Mouse (Mus musculus) embryonic facial prominence, embryonic 15.5 days (tissue): ENCODE measurements at regions not wholly inside any gene's neighbourhood (a gene's known extent, or its start where the extent isn't known, plus 50 kb on each side); places are given as distances from the start of the nearest gene placed in this dataset.
"Not testable (repeated sequence)": the region's sequence is repeated elsewhere in the genome, so short reads cannot be mapped to it uniquely, and the experiment has no call there.

Experiments
- ATAC-seq: fragments of 200-750 bp; cut with Nextera tagmentation; 2 replicates; pipeline ENCODE4 v1.8.0; 2017; ENCODE audit warnings: low read depth, moderate TSS enrichment; ENCODE audit not compliant: insufficient number of reproducible peaks, low FRiP score, low TSS enrichment
- H3K27ac ChIP-seq: fragments of 300-500 bp; sonication (generic); replicated peaks from 2 replicates; pipeline ENCODE4 v1.5.1; 2015; ENCODE audit warnings: mild to moderate bottlenecking, inconsistent platforms
- H3K27me3 ChIP-seq: fragments of 300-500 bp; sonication (generic); 2 replicates; pipeline ENCODE4 v1.6.1; 2015; ENCODE audit warnings: inconsistent platforms
- H3K36me3 ChIP-seq: fragments of 300-500 bp; sonication (generic); 2 replicates; pipeline ENCODE4 v1.6.1; 2015; ENCODE audit warnings: mild to moderate bottlenecking, inconsistent platforms
- H3K4me1 ChIP-seq: fragments of 300-500 bp; sonication (generic); 2 replicates; pipeline ENCODE4 v1.6.1; 2015; ENCODE audit warnings: inconsistent platforms
- H3K4me2 ChIP-seq: fragments of 300-500 bp; sonication (generic); replicated peaks from 2 replicates; pipeline ENCODE4 v1.6.1; 2015; ENCODE audit warnings: mild to moderate bottlenecking, inconsistent platforms
- H3K4me3 ChIP-seq: fragments of 300-500 bp; sonication (generic); replicated peaks from 2 replicates; pipeline ENCODE4 v1.5.1; 2015; ENCODE audit warnings: mild to moderate bottlenecking, inconsistent platforms
- H3K9ac ChIP-seq: fragments of 300-500 bp; sonication (generic); 2 replicates; pipeline ENCODE4 v1.6.1; 2015; ENCODE audit warnings: inconsistent platforms
- H3K9me3 ChIP-seq: fragments of 300-500 bp; sonication (generic); replicated peaks from 2 replicates; pipeline ENCODE4 v1.6.1; 2016; ENCODE audit warnings: inconsistent platforms
- WGBS: fragments of 180-500 bp; shearing (Covaris S2); methylation state at CpG from one replicate; pipeline ENCODE4 v1.1.7; 2015; 5-methylcytosine and 5-hydroxymethylcytosine counted together

DNA sequence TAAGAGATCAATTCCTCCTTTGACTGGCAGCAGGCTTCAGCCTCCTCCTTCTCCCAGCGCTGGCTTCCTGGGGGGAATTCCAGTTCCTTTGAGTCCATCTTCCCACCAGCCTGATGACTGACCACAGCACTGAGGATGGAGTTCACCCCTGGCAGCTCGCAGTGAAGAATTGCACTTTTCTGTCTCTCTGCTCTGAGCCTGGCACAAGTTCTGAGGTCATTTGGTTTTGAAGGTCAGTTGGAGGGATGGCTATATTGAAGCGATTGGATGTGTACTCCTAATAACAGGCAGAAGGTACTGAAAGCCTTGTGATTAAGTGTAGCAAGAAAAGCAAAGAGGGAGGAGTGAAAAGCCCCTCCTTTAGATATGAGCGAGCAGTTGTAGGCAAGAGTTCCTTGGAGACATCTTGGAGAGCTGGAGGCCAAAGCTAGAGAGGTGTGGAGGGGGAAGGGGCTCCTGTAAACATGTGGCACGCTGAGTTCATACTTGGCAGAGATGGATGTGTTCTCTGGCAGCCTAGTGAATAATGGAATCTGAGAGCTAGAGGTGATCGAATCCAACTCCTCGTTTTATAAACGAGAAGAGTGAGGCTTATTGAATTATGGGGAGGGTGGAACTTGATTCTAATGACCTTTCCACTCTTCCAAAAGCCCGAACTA is 77.1 kb upstream of the Dyrk2 start:
- no peak overlapping the region for H3K9ac ChIP-seq
- 59% methylated on average over 9 of the region's 9 CpGs for WGBS
- no peaks in the 10 kb centered on the region for H3K27me3 ChIP-seq
- ATAC-seq, result 0 out of 2 replicates have a peak, but pooled peaks have one; percentile 39
- no peaks in the 10 kb centered on the region for H3K36me3 ChIP-seq
- H3K4me3 ChIP-seq, result no peak overlapping the region
- H3K4me1 ChIP-seq, result no peaks in the 10 kb centered on the region
- H3K4me2 ChIP-seq, result no peak overlapping the region
- no peak overlapping the region for H3K27ac ChIP-seq
- H3K9me3 ChIP-seq, result no peaks in the 10 kb centered on the region

DNA sequence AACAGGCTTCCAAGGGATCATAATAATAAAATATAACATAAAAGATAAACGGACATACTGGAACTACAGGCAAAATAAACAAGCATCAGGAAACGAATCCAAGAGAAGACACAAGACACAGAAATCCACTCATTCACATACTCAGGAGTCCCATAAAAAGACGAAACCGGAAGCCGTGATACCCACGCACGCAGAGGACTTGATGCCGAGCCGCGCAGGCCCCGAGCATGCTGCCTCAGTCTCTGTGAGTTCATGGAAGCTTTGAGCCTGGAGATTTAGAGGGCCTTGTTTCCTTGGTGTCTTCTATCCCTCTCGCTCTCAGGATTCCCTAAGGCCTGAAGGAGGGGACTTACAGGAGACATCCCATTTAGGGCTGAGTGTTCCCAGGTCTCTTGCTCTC is 57.3 kb upstream of the Dyrk2 start:
- 89% methylated on average over 12 of the region's 12 CpGs for WGBS
- no peak overlapping the region; the same call in 1 of the 2 replicates for H3K27ac ChIP-seq

DNA sequence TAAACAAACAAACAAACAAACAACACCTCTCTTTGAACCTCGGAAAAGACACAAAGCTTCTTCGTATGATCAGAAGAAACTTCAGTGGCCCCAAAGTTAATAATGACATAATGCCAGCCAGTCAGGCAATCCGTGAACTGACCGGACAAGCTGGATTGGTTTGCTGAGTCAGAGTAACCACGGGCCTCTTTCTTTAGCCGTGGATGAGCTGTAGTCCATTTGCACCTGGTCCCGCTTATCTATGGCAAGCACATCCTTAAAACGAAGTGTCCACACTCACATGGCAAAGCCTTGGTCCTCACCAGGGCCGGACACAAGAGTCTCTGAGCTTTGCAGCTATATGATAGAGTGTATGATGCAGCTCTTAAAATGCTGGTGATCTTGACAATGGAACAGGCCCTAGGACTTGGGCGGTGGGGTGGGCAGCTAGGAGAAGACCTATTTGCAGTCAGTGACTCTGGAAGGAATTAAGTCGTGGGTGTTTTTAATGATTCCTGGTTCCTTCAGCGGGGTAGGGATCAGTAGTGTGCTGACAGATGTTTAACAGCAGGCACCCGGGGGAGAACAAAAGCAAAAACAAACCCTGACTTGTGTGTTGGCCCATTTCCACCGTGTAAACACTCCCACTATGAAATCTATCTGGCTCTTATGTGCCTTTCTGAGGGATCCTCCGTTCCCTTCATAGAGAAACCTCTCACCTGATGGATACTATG is 53.6 kb upstream of the Dyrk2 start:
- H3K4me1 ChIP-seq, result peaks cover 15% of the 10 kb centered on the region; the same call in 1 of the 2 replicates
- H3K4me2 ChIP-seq, result no peak overlapping the region
- WGBS, result 36% methylated on average over 15 of the region's 15 CpGs
- no peaks in the 10 kb centered on the region for H3K9me3 ChIP-seq
- H3K27me3 ChIP-seq, result 0 out of 2 replicates have a peak, but pooled peaks cover 15% of the 10 kb centered on the region
- H3K4me3 ChIP-seq, result no peak overlapping the region
- no peak overlapping the region for H3K27ac ChIP-seq
- peak; percentile 65 for ATAC-seq
- no peaks in the 10 kb centered on the region for H3K36me3 ChIP-seq
- H3K9ac ChIP-seq, result no peak overlapping the region

More for the DNA sequence above, 57.3 kb upstream of the Dyrk2 start:
- H3K27me3 ChIP-seq, result 0 out of 2 replicates have a peak, but pooled peaks cover 10% of the 10 kb centered on the region
- H3K9ac ChIP-seq, result no peak overlapping the region
- no peak for ATAC-seq
- 0 out of 2 replicates have a peak, but pooled peaks cover 3% of the 10 kb centered on the region for H3K9me3 ChIP-seq
- no peak overlapping the region for H3K4me2 ChIP-seq
- H3K4me1 ChIP-seq, result peaks cover 15% of the 10 kb centered on the region; the same call in 1 of the 2 replicates
- no peaks in the 10 kb centered on the region for H3K36me3 ChIP-seq
- H3K4me3 ChIP-seq, result no peak overlapping the region

DNA sequence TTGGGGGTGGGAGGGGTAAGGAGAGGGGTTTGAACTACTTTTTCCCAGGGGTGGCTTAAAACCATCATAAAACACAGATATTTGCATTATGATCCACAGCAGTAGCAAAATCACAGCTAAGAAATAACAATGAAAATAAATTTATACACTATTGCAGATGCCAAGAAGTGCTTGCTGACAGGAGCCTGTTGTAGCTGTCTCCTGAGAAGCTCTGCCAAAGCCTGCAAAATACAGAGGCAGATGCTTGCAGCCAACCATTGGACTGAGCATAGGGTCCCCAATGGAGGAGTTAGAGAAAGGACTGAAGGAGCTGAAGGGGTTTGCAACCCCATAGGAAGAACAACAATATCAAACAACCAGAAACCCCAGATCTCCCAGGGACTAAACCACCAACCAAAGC is 52.1 kb upstream of the Dyrk2 start:
- not testable (repeated sequence) for H3K36me3 ChIP-seq, H3K27ac ChIP-seq, ATAC-seq, H3K4me2 ChIP-seq, H3K9me3 ChIP-seq, H3K4me3 ChIP-seq, H3K9ac ChIP-seq
- Histone ChIP-seq H3K4me1 (peaks cover 15% of the 10 kb centered on the region; the same call in 1 of the 2 replicates), H3K27me3 (0 out of 2 replicates have a peak, but pooled peaks cover 15% of the 10 kb centered on the region)
